Mouse (Mus musculus) left cerebral cortex, adult 8-10 months (tissue): ENCODE measurements around the gene Csgalnact2. TPM values are rescaled to one million over a fixed set of nuclear protein-coding genes. Genes with fewer than 3 reads are reported as not detected.

Experiments
- DNase-seq, 2 experiments: peaks; one replicate each; pipeline ENCODE4 v3.0.0; 2022; ENCODE audit warnings: low spot score in 2 of 2
- total RNA-seq, 4 experiments: library from RNA; stranded (reverse); gene quantifications; 2 replicates each; pipeline ENCODE4 v1.2.4; 2022

The Csgalnact2 gene
- total RNA-seq, 4 experiments from 2014 or later: 10.6 to 13.7 (median 11.5) TPM

DNA sequence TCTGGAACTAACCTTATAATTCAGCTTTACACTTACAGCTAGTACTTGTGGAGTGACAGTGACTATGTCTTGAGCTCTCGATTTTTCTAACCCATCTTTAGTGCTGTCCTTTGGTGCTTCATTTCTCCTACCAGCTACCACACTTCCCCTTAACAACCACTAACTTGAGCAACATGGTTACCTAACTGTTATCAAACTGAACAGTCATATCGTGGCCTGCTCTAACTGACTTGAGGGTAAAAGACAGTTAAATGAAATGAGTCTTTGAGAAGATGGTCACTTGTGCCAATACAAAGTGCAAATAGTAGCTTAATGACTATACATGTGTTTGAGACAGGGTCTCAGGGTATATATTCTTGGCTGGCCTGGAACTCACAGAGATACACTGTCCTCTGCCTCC is 1.8 kb downstream of the Csgalnact2 start:
- no peak for DNase-seq

DNA sequence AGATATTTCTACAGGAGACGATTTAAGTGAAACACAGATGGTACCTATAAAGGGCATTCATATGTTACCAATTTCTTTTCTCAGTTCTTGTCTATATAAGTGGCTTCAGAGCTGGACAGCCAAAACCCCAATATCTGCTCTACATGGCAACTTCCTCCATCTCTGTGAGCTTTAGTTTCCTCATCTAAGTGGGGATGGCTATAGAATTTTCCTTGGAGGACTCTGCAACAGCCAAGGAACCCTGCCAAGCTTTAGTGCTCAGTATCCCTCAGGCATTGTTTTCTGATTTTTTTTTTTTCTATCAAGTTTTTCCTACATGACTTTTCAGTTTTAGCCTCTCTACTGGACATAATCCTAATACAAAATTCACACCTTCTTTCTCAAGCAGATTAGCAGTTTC is 4.5 kb downstream of the Csgalnact2 start:
- DNase-seq: no peak

DNA sequence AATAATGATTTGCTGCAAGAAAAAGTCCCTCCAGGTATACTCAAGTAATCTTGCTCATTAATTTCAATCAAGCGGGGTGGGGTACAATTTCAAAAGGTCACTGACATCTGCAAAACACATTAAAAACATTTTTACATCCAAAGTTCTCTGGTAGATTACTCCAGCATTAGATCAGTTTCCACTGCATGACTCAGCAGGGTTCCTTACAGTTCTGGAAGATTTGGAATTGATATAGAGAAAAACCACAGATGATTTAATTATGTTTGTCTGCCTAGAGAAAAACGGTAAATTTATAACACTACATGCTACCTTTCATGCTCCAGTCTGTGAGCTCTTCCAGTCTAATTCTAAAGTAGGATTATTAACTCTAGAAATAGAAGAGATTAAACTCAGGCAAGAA is 8.9 kb downstream of the Csgalnact2 start:
- DNase-seq: no peak

GRCm38 (mm10) chr6:118127827-118128487 is 11.0 kb downstream of the Csgalnact2 start:
- no peak for DNase-seq

GRCm38 (mm10) chr6:118127198-118127597 is 11.7 kb downstream of the Csgalnact2 start:
- DNase-seq: no peak

DNA sequence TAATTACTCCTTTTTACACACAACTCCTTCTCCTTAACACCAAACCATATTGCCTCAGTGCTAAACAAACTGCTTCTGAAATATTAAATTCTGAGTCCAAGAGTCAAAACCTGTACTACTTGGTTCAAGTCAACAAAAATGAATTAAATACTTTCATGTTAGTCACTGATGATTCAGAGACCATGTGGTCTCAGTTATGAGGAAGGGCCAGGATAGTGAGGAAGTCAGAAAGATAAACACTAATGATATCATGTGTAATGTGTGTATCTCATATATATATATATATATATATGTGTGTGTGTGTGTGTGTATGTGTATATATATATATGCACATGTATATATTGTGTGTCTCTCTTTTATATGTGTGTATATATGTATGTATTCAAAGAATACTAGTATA is 12.4 kb downstream of the Csgalnact2 start:
- no peak for DNase-seq

- DNase-seq: no peak
These were observed 16.2 kb downstream of the Csgalnact2 start for GRCm38 (mm10) chr6:118122767-118123166.

- no peak for DNase-seq
These were observed 27.1 kb downstream of the Csgalnact2 start for GRCm38 (mm10) chr6:118111810-118112209.

GRCm38 (mm10) chr6:118099311-118099802 is 39.6 kb downstream of the Csgalnact2 start:
- no peak for DNase-seq

- DNase-seq: no peak
These were observed 41.1 kb downstream of the Csgalnact2 start for GRCm38 (mm10) chr6:118097765-118098365.

DNA sequence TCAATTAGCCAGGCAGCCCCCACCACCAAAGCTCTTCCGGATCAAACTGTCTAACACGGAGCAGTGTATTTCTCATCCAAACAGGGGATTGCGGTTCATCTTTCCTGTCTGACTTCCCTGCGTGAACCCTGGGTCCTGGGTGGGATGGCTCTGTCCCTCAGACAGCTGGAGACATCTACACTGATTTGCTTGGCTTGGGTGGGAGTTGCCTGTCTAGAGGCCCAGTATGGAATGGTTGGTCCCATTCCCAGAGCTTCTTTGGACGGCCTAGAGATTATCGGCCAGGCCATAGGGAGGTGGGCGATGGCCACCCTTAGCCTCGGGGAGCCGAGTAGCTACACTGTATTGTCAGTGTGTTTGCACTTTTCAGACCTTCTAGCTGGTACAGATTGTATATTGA is 48.1 kb downstream of the Csgalnact2 start:
- no peak for DNase-seq

DNA sequence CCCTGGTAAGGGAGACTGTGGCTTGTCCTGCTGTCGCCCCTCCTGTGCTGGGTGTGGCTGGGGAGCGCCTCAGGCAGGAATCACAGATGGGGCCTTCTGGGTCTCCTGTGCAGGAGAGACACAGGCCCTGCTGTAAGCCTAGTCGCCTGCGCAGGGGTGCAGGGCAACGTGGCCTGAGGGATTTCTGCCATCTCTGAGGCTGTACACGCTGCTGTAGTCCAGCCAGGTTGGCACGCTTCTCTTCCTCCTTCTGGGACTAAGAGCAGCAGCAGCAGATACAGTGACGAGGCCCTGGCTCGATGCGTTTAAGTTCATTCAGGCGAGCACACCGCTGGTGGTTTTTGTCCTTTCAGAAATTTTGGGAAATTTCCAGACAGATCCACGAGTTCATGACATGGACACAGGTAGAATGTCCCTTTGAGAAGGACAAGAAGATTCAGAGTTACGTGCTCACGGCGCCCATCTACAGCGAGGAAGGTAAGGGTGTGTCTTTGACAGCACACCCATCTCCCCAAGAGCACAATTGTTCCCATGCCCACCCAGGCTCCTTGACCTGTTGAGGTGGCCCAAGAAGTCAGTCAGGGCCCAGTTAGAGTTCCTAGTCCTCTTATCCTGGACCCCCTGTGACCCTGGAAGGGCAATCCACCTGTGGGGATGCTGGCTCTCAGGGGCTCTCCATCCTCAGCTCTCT is 50.0 kb downstream of the Csgalnact2 start:
- no peak for DNase-seq

GRCm38 (mm10) chr6:118087955-118088354 is 51.0 kb downstream of the Csgalnact2 start:
- DNase-seq: peak in 1 of 2 experiments; percentile 25

DNA sequence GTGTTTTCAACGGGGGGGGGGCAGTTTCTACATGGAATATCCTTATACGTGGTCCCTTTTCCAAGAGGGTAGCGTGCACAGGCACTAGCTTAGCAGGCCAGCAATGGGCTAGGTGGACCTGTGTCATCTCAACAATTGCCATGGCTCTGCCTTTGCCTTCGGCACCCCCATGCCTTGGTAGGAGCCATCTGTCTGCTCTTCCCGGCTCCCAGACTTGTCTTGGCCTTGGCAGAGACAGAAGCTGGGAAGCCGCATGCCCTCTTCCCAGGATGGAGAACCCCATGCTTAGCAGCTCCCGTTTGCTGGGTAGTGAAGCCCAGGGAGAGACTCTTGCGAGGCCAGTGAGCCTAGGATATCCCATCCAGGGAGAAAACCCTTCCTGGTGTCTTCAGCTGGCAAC is 54.3 kb downstream of the Csgalnact2 start:
- DNase-seq: no peak

DNA sequence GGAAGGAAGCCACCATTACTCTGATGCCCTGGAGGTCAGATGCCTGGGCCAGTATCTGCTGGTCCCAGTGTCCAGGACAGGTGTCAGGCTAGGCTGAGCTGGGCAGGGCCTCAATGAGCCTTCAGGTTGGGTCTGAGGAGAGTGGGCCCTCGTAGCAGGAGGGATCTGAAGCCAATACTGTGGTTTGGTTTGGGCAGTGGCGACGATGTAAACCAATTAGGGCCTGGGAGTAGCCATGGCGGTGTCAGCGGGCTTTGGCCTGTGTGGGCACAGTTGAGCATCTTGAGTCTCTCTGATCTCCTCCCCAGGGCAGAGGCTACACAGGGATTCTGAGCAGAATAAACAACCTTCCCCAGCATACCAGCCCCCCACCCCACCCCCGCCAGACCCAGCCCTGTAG is 55.3 kb downstream of the Csgalnact2 start:
- DNase-seq: no peak

GRCm38 (mm10) chr6:118082384-118082783 is 56.6 kb downstream of the Csgalnact2 start:
- DNase-seq: peak in 1 of 2 experiments; percentile 1

DNA sequence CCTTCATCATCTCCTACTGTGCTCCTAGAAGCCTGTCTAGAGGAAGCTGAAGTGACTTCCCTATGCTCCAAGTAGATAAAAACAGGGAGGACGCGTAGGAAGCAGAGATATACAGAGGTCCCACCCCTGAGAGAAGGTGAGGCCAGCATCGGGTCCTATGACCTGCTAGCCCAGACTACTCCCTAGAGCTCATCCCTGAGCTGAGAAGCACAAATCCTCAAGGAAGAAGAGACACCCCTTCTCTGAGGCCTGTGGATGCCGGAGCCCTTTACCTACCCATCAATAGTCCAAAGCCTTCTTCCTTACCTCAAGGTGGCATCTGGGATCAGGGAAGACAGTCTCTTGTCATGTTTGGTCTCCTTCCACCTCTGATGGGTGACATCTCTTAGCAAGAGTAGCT is 58.2 kb downstream of the Csgalnact2 start:
- DNase-seq: peak in 1 of 2 experiments; percentile 0

DNA sequence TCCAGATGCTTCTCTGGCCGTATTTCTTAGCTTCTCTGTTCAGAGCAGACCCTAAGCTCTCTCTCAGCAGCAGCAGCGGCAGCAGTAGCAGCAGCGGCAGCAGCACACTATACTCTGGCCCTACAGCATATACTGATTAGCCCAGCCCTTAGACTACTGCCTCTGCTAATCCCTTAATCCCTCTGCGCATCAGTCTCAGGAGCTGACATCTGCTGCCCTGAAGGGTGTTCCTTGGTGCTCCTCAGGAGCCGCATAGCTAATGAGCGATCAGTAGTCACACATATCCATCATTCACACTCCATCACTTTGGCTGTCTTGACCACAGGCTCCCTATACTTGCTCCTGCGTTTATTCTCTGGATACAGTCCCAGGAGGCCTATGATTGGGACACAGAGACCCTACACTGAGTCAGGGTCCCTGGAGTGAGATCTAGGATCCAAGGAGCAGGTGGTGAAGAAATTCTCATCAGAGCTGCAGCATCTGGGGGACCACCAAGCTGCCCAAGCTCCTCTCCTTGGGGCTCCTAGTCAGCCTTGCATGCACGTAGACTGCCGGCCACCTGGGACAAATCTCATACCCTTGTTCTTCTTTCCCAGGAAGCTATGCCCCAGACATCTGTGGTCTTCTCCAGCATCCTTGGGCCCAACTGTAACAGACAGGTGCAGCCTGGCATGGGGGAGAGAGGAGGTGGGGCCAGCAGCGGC is 59.0 kb downstream of the Csgalnact2 start:
- DNase-seq: peak in 1 of 2 experiments; percentile 1

DNA sequence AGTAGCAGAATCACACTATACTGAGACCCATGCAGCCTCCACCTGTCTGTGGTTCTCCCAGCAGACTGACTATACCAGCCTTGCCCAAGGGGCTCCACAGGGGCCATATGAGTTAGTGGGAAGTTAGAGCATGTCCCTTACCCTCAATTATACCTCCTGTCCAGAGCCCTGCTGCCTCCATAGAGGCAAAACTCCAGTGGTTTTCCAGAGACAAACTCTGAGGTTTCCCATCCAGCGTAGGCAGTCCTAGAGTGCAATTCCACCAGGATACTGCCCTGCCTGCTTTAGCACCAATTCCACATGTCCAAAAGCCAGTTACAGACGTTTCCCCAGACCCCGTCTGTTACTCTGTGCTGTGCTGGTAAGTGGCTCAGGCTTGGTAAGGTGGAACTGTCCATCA is 59.6 kb downstream of the Csgalnact2 start:
- peak in 1 of 2 experiments; percentile 1 for DNase-seq

DNA sequence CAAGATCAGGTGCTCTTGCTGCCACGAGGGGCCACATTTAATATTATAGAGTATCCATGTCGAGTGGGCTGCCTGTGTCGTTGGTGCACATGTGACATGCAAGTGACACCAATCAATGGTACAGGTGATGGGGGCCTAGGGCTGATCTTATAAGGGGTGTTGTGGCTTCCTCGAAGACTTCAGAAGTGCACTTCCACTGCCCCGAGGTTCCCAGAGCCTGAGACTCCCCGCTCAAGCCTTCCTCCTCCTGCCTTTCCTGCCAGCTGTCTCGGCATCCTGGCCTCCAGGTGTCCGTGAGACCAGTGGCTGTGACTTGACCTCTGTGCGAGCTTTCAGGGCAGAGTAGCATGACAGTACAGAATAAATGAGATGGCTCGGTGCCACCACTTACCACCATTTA is 60.2 kb downstream of the Csgalnact2 start:
- no peak for DNase-seq

- DNase-seq: no peak
These were observed 61.5 kb downstream of the Csgalnact2 start for GRCm38 (mm10) chr6:118077421-118077820.

DNA sequence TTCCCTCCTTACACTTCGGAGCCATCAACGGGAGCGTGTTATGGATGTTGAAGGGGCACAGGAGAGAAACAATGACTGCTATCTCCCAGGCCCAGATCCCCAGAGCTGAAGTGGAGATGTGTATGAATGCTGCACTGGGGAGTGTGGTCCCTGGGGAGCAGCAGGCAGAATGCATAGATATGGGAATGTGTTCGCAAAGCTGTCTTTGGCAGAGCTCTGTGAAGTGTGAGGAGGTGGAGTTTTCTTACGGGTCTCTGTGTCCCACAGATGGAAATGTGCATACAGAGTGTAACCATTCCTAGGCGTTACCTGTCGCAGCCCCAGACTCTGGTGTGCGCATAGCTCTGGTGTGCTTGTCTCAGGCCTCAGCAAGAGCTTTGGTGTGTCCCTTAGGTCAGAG is 62.2 kb downstream of the Csgalnact2 start:
- DNase-seq: no peak
